Comparison of ENCODE assay signal across 8 mouse cellular contexts in genomic region chr11:115722638-115723037, GRCm38 (mm10). TPM values are rescaled to one million over a fixed set of nuclear protein-coding genes. Genes with fewer than 3 reads are reported as not detected.
DNase-seq lines count a peak whose midpoint lies in the region; ATAC-seq and TF ChIP-seq lines count a peak whose summit lies in the region.

No protein-coding gene starts in this region.

- TF ChIP-seq CTCF in cerebellum, adult 2 months (IDR thresholded peaks at IDR 0.05; ENCODE audit: borderline replicate concordance, insufficient read depth, low read depth, low read length) = peak; percentile 98

- H3K4me3 ChIP-seq in cerebellum, adult 2 months (replicated peaks; ENCODE audit: insufficient read depth, low read depth, low read length) = peak overlapping the region; percentile 51
- H3K4me3 ChIP-seq in hindbrain, embryonic 10.5 days = peak overlapping the region; percentile 12; the same call in 1 of the 2 replicates

- WGBS in cerebellum, adult 2 months = 2% methylated on average over 14 of the region's 14 CpGs
- WGBS in hindbrain, embryonic 10.5 days = 20% methylated on average over 14 of the region's 14 CpGs

- no peak overlapping the region for H3K27ac ChIP-seq in cerebellum, adult 2 months (ENCODE audit: insufficient read depth, low read length)
- H3K27ac ChIP-seq in hindbrain, embryonic 10.5 days = no peak overlapping the region

- no peak for TF ChIP-seq POLR2A in cerebellum, adult 2 months (IDR thresholded peaks at IDR 0.05; ENCODE audit: borderline replicate concordance, insufficient read depth, low read length)

- DNase-seq in MN1 (ENCODE audit: low spot score) = peak; percentile 81
- DNase-seq in cerebellum, adult 2 months = peak; percentile 85 to 91
- DNase-seq in hindbrain, embryonic 10.5 days (ENCODE audit: low spot score) = peak; percentile 80
- DNase-seq in layer of hippocampus, postnatal 10 days (ENCODE audit: low spot score in 2 of 2) = peak; percentile 85 to 87
- peak; percentile 91 for DNase-seq in lung, postnatal 25 days (ENCODE audit: low spot score)
- DNase-seq in right cerebral cortex, adult 2 months (ENCODE audit: low spot score in 2 of 2) = peak; percentile 88 to 91
- DNase-seq in urinary bladder, postnatal 14 days (ENCODE audit: low spot score) = peak; percentile 88

- H3K4me1 ChIP-seq in cerebellum, adult 2 months (ENCODE audit: control insufficient read depth, insufficient read depth, low read length) = 0 out of 2 replicates have a peak, but pooled peaks cover 2% of the 10 kb centered on the region
- H3K4me1 ChIP-seq in hindbrain, embryonic 10.5 days (replicated peaks) = peaks cover 5% of the 10 kb centered on the region; the same call in 1 of the 2 replicates

- H3K9me3 ChIP-seq in hindbrain, embryonic 10.5 days = no peaks in the 10 kb centered on the region

- ATAC-seq in frontal cortex, adult (ENCODE audit: low TSS enrichment) = peak; percentile 57; the same call in 1 of the 2 replicates

- no peaks in the 10 kb centered on the region for H3K27me3 ChIP-seq in cerebellum, adult 2 months (ENCODE audit: control insufficient read depth, insufficient read depth, low read length)
- H3K27me3 ChIP-seq in hindbrain, embryonic 10.5 days (ENCODE audit: insufficient read depth, poor library complexity, severe bottlenecking) = no peaks in the 10 kb centered on the region

- H3K36me3 ChIP-seq in hindbrain, embryonic 10.5 days = no peaks in the 10 kb centered on the region

RNA-seq across cellular contexts. Expression of gene Grb2, which starts 14.2 kb away (rescaled TPM):
- polyA plus RNA-seq in cerebellum, adult 2 months (2012; rRNA removed) = 132 and 149 TPM in 2 replicates
- 92.7 and 119 TPM in 2 replicates for polyA plus RNA-seq in hindbrain, embryonic 10.5 days (2016; fragmentation: Nextera tagmentation; extraction: Ambion mirVana)
- total RNA-seq in layer of hippocampus, postnatal 10 days (2021) = 100 to 1,000 TPM; 160 to 186 TPM

RNA-seq across cellular contexts. Expression of gene Tmem94, which starts 42.6 kb away (rescaled TPM):
- polyA plus RNA-seq in cerebellum, adult 2 months (2012; rRNA removed) = 54.2 and 57.4 TPM in 2 replicates
- 42.0 and 47.4 TPM in 2 replicates for polyA plus RNA-seq in hindbrain, embryonic 10.5 days (2016; fragmentation: Nextera tagmentation; extraction: Ambion mirVana)
- total RNA-seq in layer of hippocampus, postnatal 10 days (2021) = 10 to 100 TPM; 33.4 to 38.2 TPM
